Mouse (Mus musculus) lung, adult 2 months (tissue): ENCODE results near the gene Tex45. TPM values are rescaled to one million over a fixed set of nuclear protein-coding genes. Genes with fewer than 3 reads are reported as not detected.

ENCODE experiments used
- DNase-seq: peaks from one replicate; pipeline ENCODE4 v3.0.0; 2022
- H3K4me1 ChIP-seq: fragments of 200-500 bp; 2 replicates; pipeline ENCODE4 v1.6.1; 2011; ENCODE audit warnings: low read length; ENCODE audit not compliant: control insufficient read depth, insufficient read depth
- H3K4me3 ChIP-seq: fragments of 200-500 bp; replicated peaks from 2 replicates; pipeline ENCODE3; 2011; ENCODE audit warnings: low read depth, mild to moderate bottlenecking, control low read depth, low read length; ENCODE audit errors: extremely low read depth
- CTCF ChIP-seq: fragments of 200-500 bp; IDR thresholded peaks from 2 replicates; pipeline ENCODE4 v1.5.1; 2011; ENCODE audit warnings: mild to moderate bottlenecking, low read length, control low read depth; ENCODE audit not compliant: insufficient read depth
- POLR2A ChIP-seq: fragments of 200-500 bp; IDR thresholded peaks from 2 replicates; pipeline ENCODE4 v1.6.1; 2011; ENCODE audit warnings: low read depth, mild to moderate bottlenecking, control low read depth, low read length, borderline replicate concordance; ENCODE audit errors: extremely low read depth
- WGBS: fragments of 180-500 bp; shearing (Covaris S2); methylation state at CpG from one replicate; pipeline ENCODE4 v1.1.7; 2018; 5-methylcytosine and 5-hydroxymethylcytosine counted together
- polyA plus RNA-seq: library from polyadenylated mRNA; depleted of rRNA; stranded (reverse); fragments of >200 nt; gene quantifications from 2 replicates; pipeline ENCODE4 v1.2.3, GENCODE M21; 2012

Tex45 gene
- polyA plus RNA-seq, 1 experiment = 0.24 TPM

GRCm38 (mm10) chr8:3498583-3498982, 27.9 kb downstream of the Tex45 start:
- DNase-seq = no peak
- 82% methylated on average over 3 of the region's 3 CpGs for WGBS
- Histone ChIP-seq H3K4me1 (peaks cover 9% of the 10 kb centered on the region; the same call in 1 of the 2 replicates), H3K4me3 (no peak overlapping the region)
- no peak for TF ChIP-seq CTCF
- no peak for TF ChIP-seq POLR2A

GRCm38 (mm10) chr8:3499751-3500150, 29.1 kb downstream of the Tex45 start:
- Histone ChIP-seq H3K4me3 (peak overlapping the region; percentile 69), H3K4me1 (peaks cover 7% of the 10 kb centered on the region; the same call in 1 of the 2 replicates)
- no peak for DNase-seq
- WGBS = under 1% methylated on average over 8 of the region's 8 CpGs
- TF ChIP-seq CTCF = no peak
- no peak for TF ChIP-seq POLR2A

- H3K4me1 ChIP-seq = peaks cover 7% of the 10 kb centered on the region; the same call in 1 of the 2 replicates
- H3K4me3 ChIP-seq = peak within 1 kb of the TSS; percentile 69
- TF ChIP-seq CTCF (no peak), POLR2A (peak; percentile 82; the same call in 1 of the 2 replicates)
- DNase-seq = peak; percentile 97
- under 1% methylated on average over 70 of the region's 70 CpGs for WGBS
Measured at GRCm38 (mm10) chr8:3500235-3501090, 29.8 kb downstream of the Tex45 start, which contains the start of gene Mcoln1. TSS of gene Mcoln1 (plus strand) at chr8:3500457.

GRCm38 (mm10) chr8:3502217-3502616, 31.6 kb downstream of the Tex45 start:
- Histone ChIP-seq H3K4me1 (peaks cover 7% of the 10 kb centered on the region; the same call in 1 of the 2 replicates), H3K4me3 (no peak overlapping the region)
- no peak for DNase-seq
- 34% methylated on average over 4 of the region's 4 CpGs for WGBS
- TF ChIP-seq POLR2A (no peak), CTCF (no peak)

- no peak overlapping the region for H3K4me3 ChIP-seq
- TF ChIP-seq CTCF (no peak), POLR2A (no peak)
- no peak for DNase-seq
- H3K4me1 ChIP-seq = no peaks in the 10 kb centered on the region
- 84% methylated on average over 6 of the region's 6 CpGs for WGBS
Measured at GRCm38 (mm10) chr8:3507979-3508754, 37.5 kb downstream of the Tex45 start.

- TF ChIP-seq CTCF (no peak), POLR2A (no peak)
- Histone ChIP-seq H3K4me1 (no peaks in the 10 kb centered on the region), H3K4me3 (peak overlapping the region; percentile 64)
- DNase-seq = peak; percentile 9
- 31% methylated on average over 13 of the region's 13 CpGs for WGBS
Measured at GRCm38 (mm10) chr8:3514681-3515247, 44.1 kb downstream of the Tex45 start.

GRCm38 (mm10) chr8:3515260-3515671, 44.6 kb downstream of the Tex45 start, which contains the start of gene Pnpla6:
TSS of gene Pnpla6 (plus strand) at chr8:3515384.
- TF ChIP-seq CTCF = no peak
- peak; percentile 90; the same call in 1 of the 2 replicates for TF ChIP-seq POLR2A
- WGBS = under 1% methylated on average over 25 of the region's 25 CpGs

GRCm38 (mm10) chr8:3515771-3516417, 45.2 kb downstream of the Tex45 start:
- TF ChIP-seq CTCF (no peak), POLR2A (no peak)
- no peaks in the 10 kb centered on the region for H3K4me1 ChIP-seq
- peak overlapping the region; percentile 64 for H3K4me3 ChIP-seq
- peak; percentile 52 for DNase-seq
- under 1% methylated on average over 25 of the region's 25 CpGs for WGBS

More at GRCm38 (mm10) chr8:3515260-3515671, 44.6 kb downstream of the Tex45 start, which contains the start of gene Pnpla6:
- peak; percentile 90 for DNase-seq
- no peaks in the 10 kb centered on the region for H3K4me1 ChIP-seq
- peak within 1 kb of the TSS; percentile 64 for H3K4me3 ChIP-seq
